Mouse (Mus musculus) ovary, postnatal 14 days (tissue): Measurements from ENCODE around the gene Unc5a.

ENCODE experiments used
- DNase-seq: peaks from one replicate; pipeline ENCODE4 v3.0.0; 2022; ENCODE audit warnings: low spot score

Unc5a gene

DNA sequence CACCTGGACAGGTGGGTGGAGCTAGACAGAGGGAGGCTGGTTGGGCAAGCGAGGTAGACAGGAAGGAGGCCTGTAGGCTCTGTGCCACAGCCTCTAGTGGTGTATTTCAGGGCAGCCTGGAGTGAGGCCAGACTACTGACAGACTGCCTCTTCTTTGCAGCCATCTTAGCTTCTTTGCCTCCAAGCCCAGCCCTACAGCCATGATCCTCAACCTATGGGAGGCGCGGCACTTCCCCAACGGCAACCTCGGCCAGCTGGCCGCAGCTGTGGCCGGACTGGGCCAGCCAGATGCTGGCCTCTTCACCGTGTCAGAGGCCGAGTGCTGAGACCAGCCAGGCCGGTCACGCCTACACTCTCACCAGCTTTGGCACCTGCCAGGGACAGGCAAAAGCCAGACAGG is 55.4 kb downstream of the Unc5a start:
- DNase-seq: no peak

DNA sequence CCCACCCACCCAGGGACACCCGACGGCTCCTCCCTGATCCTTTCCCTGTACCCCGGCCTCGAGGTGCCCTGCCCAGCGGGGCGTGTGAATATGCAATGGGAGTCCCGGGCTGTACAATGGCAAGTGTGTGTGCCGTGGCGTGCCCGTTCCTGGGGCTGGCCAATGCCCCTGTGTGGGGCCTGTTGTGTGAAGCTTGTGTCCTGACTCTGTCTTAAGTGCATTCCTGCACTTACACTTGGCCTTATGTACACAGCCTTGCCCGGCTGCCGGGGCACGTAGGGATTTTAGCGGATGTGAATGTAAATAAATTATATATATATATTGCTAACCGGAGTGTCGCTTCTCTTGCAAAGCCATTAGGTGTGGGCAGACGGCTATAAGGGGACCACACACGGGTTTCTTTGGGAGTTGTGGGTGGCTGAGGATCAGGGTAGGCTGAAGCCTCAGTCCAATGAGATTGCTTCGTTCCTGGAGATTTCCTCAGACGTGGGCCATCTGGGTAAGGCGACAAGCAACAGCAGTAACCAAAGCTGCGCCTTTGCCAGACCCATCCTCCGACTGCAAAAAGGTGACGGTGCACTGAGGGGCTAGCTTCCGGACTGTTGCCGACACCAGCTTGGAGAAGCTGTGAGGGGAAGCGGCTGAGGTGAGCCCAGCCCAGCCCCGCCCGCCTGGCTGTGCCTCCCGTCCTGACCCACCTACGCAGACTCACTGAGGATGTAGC is 56.6 kb downstream of the Unc5a start:
- no peak for DNase-seq

DNA sequence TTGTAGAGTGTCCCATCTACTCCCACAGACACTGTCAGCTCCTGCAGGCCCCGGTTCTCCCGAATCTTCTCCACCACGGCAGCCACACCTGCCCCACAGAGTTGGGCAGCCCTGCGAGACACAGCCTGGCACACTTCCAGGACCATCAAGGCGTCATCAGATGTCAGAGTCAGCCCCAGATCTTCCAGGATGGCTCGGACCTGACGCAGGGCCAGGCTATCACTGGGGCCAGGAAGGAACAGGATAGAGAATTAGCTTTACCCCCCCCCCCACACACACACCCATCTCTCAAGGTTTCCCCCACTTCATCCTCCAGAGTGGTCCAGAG is 57.2 kb downstream of the Unc5a start:
- DNase-seq: no peak

DNA sequence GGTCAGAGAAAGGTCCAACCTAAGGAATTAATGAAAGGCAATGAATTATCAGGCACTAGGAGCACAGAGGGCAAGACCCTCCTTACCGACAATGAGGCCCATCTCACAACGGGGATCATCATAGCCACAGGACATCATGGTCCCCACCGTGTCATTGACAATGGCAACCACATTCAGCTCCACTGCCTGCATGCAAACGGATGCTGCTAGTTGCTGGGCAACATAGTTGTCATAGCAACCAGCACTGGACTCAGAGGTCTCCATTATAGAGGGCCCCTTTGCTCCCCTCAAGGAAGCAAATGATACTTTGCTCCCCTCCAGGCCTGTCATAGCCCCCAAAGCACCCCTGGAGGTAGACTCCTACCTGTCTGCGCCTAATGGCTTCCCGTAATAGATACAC is 59.4 kb downstream of the Unc5a start:
- DNase-seq: no peak

DNA sequence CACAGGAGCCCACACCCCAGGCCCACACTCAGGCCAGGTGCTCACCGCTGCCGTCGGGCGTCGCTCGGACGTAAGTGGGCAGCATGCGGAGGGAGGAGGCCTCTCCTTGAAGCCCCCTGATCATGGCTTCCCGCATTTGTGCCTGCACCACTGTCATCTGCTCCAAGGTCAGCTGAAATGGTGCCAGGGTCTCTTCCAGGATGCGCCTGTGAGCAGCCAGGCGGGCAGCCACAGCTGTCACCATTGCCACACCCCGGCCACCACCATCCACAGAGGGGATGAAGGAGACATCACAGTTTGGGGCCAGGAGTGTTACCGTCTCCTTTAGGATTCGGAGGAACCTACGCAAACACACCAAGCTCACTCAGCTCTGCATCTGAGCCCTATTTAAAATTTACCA is 61.9 kb downstream of the Unc5a start:
- DNase-seq: no peak

DNA sequence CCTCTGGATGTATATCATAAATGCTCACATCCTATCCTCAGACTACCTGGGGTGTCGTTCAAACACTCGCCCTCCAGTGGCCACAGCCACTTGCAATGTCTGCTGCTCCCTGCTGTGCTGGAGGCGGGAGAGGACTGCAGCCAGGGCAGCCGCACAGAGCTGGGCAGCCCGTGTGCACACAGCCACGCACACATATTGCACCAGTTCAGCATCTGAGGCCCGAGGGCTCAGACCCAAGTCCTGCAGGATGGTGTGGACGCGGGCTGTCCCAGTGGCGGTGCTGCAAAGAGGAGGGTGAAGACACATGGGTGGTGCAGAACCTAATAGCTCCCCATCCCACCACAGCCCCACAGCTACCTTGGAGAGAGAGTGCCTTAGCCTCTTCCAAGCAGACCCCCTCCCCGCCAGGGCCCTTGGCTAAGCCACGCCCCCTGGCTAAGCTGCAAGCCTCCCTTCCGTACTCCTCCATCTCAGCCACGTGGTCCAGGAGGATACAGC is 62.8 kb downstream of the Unc5a start:
- DNase-seq: no peak

DNA sequence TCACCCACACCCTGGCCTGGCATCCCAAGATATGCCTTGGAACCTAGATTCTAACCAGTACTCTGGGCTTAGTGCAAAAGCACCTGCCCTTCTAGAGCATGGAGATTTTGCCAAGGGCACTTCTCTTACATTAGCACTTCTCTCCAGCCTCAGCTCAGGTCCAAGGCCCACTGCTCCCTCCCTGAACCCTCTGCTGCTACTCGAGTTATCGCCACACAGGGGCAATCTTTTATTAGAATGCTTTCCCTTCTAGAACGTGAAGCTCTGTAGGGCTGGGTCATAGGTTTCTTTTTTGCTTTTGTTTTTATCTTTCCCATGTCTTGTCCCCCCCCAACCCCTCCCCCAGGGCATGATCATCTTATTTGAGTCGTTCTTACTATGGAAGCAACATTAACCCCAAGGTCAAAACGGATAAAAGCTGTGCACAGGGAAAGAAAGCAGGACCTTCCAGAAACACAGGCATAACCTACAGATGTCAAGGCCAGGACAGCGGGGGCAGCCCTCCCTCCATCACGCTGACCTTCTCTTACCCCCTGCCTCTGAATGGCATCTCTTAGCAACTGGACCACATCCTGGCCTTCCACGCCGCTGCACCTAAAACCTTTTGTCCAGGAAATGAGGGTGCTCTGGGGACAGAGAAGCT is 64.6 kb downstream of the Unc5a start:
- DNase-seq: no peak

DNA sequence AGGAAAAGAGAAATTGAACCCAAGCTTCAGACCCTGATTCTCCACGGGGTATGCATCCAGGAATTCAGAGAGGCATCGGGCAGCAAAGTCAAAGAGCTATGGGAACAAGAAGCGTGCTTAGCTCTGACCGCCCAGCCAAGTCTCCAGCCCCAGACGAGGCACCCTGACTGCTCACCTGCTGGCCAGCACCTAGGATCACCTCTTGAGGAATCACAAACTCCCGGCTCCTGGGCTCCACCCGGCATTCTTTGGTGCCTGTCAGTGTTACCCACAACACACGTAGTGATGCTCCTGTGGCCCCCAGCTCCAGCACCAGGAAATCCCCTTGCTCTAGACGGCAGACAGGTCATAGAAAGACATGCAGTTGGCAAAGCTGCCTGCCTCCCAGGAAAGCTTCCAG is 65.2 kb downstream of the Unc5a start:
- no peak for DNase-seq

DNA sequence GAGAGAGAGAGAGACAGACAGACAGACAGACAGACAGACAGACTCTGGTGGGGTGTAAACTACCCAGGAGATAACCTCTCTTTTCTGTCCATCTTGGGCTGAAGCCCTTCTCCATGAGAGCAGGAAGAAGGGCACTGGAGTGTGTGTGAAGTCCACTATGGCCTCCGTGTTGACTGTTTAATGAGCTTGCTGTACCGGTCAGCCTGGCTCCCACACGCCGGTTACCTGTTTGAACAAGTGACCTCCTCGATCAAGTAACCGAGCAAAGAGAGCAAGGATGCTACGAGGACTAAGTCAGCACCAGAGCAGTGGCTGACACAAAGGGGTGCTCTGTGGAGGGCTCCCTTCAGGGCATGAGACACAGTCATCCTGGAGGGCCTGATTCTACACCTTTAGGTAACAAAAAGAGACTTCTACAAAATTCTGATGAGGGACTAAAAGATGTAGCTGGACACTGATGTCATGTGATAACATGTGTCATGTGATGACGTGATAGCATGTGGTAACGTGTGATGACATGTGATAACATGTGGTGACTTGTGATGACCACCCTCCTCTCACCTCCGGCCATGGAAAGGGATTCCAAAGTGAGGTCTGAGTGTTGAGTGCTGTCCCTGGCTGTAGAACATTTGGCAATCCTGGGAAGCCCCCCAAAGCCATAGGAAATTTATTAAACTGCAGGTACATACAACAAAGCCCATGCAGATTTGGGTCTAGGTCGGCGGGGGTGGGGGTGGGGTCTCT is 68.1 kb downstream of the Unc5a start:
- DNase-seq: no peak

DNA sequence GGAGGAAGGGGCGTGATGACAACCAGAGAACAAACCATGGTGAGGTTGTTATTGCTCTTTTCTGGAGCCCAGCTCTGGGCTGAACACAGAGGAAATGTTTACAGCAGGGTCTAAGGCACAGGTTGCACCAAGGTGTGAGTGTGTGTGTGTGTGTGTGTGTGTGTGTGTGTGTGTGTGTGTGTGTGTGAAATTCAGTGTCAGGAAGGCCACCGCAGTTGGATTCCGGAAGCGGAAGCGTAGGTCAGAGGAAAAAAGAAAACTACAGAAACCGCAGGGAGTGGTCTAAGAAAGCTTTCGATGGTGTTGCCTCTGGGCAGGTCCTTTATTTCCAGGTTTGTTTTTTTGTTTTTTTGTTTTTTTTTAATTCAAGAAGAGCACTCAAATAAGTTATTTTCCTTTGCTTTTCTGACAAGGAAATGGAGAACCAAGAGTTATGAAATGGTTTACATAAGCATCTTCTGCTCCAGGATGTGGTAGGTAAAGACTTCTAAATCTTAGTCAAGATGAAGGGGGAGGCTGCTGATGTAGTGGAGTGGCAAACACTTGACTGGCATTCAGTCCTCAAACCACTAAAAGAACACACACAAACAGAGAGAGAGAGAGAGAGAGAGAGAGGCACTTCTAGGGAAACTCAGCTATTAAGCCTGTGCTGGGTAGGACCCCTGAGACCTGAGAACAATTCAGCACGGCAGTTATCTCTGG is 68.8 kb downstream of the Unc5a start:
- DNase-seq: no peak

DNA sequence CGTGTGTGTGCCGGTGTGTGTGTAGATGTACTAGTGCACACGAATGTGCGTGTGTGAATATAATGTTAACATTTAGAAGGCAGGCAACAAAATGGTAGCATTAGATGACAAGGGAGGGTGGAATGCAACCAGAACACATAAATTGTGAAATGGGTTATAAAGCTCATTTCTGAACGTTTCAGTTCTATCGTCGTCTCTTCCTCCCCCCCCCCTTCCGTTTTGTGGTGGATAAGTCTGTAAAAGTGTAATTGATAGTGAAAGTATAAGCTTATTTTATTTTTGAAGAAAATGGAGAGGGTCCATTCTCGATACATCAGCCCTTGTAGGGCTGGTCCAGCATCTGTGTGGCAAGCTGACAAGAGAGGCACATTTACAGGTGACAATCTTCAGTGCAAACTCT is 69.5 kb downstream of the Unc5a start:
- DNase-seq: no peak

DNA sequence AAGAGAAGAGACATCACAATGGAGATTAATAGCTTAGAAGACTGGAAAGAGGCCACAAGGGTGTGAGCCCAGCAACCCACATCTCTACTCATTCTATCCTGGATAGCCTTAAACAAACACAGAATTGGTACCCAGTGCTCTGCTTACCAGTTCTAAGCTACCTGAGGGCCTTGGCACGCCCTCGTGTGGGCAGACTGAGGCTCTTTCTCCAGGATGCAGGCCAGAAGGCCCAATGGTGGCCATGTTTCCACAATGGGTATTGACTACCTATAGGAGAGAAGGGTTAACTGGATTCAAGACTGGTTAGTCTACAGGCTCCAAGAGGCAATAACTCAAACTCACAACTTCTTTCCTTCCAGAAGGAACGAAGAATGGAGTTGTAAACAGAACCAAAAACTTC is 70.0 kb downstream of the Unc5a start:
- no peak for DNase-seq

DNA sequence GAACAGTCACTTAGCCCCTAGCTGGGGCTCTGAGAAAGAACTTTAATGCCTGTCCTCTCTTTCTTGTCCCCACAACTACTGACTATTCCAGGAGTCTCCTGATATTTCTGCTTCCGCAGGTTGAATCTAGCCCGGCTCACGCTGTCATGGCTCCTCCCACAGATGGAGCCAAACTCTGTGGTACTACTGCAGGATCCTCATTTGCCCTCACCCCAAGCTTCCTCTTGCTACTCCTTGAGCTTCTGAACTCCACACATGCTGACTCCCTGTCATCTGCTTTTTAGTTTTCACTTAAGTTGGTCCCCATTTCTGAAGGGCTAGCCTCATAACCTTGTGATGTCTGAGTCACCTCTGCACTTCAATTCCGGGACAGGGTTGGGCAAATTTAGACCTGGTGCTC is 70.8 kb downstream of the Unc5a start:
- no peak for DNase-seq

DNA sequence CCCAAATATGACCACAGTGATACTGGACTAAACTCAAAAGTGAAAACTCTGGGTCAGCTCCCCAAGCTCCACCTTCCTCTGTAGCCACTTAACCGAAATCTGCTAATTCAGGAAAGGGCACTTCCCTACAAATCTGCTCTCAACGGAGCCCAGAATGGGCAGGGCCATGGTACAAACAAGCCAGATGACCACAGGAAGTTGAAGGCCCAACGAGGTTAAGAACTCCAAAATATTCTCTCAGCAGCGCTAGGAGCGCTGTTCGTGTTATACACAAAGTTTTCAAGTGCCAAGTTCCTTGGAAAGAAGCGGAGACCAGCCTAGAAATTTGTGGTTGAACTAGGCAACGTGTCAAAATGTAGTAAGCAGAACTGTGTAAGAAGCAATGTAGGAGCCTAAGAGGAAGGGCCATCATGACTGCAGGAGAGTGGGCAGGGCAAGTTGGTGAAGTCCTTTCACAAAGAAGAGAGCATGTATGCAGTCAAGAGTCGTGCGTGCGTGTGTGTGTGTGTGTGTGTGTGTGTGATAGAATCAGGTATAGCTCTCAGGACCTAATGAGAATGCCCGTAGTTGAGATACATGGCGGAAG is 72.1 kb downstream of the Unc5a start, which contains the start of gene Hk3:
Hk3 (minus strand) TSS at position 192 of the 586 bp plus-strand sequence.
- no peak for DNase-seq

DNA sequence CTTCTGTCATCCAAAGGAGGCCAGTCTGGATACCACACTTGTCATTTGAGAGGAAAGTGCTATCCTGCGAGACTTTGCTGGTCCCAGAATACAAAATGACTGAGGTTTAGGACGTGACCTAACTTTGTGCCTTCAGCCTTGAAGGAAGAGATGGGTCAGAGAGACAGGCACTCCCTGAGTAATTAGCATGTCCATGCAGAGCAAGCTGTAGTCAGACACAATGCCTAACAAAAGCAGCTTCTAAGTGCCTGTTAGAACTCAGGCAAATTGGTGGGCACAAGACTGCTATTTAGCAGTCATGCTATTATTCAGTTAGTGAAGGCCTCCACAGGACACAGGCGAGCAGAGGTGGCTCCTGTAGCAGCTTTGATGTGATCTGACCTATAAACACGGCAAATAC is 73.0 kb downstream of the Unc5a start:
- no peak for DNase-seq

DNA sequence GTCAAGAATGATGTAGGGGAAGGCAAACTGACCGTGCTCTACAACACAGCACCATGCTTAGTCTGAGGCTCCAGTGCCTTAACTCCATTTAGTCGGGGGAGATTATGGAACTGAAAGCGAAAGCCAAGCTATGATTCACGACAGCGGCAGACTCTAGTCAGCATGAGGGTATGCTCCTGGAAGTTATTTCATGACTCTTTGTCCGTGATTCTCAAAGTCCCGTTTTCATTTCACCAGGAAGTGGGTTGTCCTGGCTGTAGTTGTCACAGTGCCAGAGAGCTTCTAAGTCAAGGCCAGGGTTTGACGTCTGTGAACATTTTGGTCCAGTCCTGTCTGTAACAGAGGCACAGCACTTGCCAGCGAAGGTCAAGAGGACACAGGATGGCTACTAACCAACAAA is 73.5 kb downstream of the Unc5a start:
- DNase-seq: no peak

DNA sequence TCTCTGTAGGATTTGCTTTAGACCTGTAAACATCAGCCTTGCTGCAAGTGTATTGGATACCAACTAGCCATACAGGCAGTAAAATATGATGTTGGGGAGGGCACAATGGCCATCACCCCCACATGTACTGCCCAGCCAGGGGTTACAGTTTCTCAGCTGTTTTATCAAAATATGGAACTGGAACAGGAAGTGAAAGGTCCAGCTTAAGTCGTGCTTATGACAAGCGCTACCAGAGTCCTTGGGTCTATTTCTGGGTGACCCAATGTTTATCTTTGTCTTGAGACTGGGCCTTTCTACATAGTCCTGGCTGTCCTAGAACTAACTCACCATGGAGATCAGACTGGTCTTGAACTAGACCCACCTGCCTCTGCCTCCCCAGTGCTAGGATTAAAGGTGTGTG is 75.0 kb downstream of the Unc5a start:
- no peak for DNase-seq

DNA sequence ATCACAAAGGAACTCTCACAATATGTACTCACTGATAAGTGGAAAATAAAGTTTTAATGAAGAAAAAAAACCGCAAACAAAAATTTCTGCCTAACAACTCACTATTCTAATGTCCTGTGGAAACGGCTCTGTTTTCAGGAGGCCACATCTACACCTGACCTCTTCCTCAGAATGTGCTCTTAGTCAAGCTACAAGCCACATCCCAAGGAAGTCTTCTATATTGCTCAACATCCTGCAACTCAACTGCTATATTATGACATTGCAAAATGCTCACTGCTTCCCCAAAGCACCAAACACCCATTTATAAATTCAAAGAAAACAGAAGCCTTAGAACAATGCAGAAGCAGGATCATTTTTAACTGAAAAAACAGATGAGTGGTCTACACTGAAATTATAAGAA is 90.8 kb downstream of the Unc5a start:
- DNase-seq: no peak

DNA sequence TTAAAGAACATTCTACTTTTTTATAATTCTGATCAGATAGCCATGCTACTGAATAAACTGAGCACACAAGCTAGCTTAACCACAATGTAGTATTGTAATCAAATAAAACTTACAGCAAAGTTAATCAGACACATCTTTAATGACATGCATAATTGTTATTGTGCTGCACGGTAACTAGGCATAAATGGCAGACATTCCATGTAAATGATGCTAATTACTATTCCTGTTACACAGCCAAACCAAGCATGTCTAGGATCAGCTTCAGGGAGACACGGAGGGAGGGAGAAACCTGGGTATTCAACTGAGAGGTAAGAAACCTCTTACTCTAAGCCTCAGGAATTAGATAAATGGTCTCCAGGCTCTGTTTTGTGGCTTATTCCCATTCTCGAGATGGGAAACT is 98.5 kb downstream of the Unc5a start:
- no peak for DNase-seq
